In the genomic region with DNA sequence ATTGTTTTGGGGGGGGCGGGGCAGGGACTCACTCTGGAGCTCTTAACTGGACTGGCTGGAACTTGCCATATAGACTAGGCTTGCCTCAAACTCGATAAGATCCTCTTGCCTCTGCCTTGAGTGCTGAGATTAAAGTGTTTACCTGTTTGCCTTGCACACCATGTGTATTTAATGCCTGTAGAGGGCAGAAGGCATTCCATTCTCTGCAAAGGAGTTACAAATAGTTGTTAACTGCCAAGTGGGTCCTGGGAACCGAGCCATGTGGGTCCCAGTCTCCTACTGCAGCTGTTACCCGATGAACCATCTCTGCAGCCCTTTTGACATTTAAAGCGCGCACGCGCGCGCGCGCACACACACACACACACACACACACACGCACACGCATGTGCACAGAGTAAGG, we compare ENCODE assay signal across 9 mouse cellular contexts. TPM values are rescaled to one million over a fixed set of nuclear protein-coding genes. Genes with fewer than 3 reads are reported as not detected.
DNase-seq lines count a peak whose midpoint lies in the region; ATAC-seq and TF ChIP-seq lines count a peak whose summit lies in the region.
"Had no signal": no experiment of that assay in that cellular context is flagged by ENCODE, and none has a peak within 500 bp of the region (broad histone marks: within the 10 kb centered on the region; RNA-seq: fewer than 3 reads in every experiment).

No protein-coding gene starts in this region.

- H3K36me3 ChIP-seq in neural tube, embryonic 12.5 days, result peaks cover 40% of the 10 kb centered on the region
- H3K36me3 ChIP-seq in hindbrain, postnatal 0 days (ENCODE audit: insufficient read depth, low read length), result peaks cover 28% of the 10 kb centered on the region; the same call in 1 of the 2 replicates
- peaks cover 31% of the 10 kb centered on the region for H3K36me3 ChIP-seq in lung, embryonic 16.5 days (ENCODE audit: control insufficient read depth, insufficient read depth, low read length)

- WGBS in neural tube, embryonic 12.5 days, result 94% methylated on average over 14 of the region's 14 CpGs
- WGBS in hindbrain, postnatal 0 days, result 85% methylated on average over 14 of the region's 14 CpGs
- WGBS in lung, embryonic 16.5 days, result 82% methylated on average over 14 of the region's 14 CpGs

- no peak overlapping the region for H3K4me3 ChIP-seq in neural tube, embryonic 12.5 days
- H3K4me3 ChIP-seq in hindbrain, postnatal 0 days (ENCODE audit: low read length), result no peak overlapping the region
- no peak overlapping the region for H3K4me3 ChIP-seq in lung, embryonic 16.5 days (ENCODE audit: low read length)

- H3K4me2 ChIP-seq in neural tube, embryonic 12.5 days (replicated peaks), result peak overlapping the region; percentile 82
- H3K4me2 ChIP-seq in hindbrain, postnatal 0 days (ENCODE audit: low read depth, low read length), result peak overlapping the region; percentile 80
- H3K4me2 ChIP-seq in lung, embryonic 16.5 days (ENCODE audit: low read depth, low read length), result peak overlapping the region; percentile 91; the same call in 1 of the 2 replicates

- H3K9me3 ChIP-seq in neural tube, embryonic 12.5 days, result no peaks in the 10 kb centered on the region
- no peaks in the 10 kb centered on the region for H3K9me3 ChIP-seq in hindbrain, postnatal 0 days (ENCODE audit: low read length)
- H3K9me3 ChIP-seq in lung, embryonic 16.5 days (ENCODE audit: control insufficient read depth, low read length), result no peaks in the 10 kb centered on the region

- TF ChIP-seq CTCF in hindbrain, postnatal 0 days (IDR thresholded peaks at IDR 0.05; ENCODE audit: low read depth), result 0 out of 2 replicates have a peak, but pooled peaks have one; percentile 2

- peak overlapping the region; percentile 35; the same call in 1 of the 2 replicates for H3K9ac ChIP-seq in neural tube, embryonic 12.5 days
- H3K9ac ChIP-seq in hindbrain, postnatal 0 days (replicated peaks; ENCODE audit: low read length), result no peak overlapping the region
- no peak overlapping the region for H3K9ac ChIP-seq in lung, embryonic 16.5 days (ENCODE audit: low read length)

- no peak for DNase-seq in neural tube, embryonic 10.5 days (ENCODE audit: extremely low spot score, low spot score)
- no peak for DNase-seq in hindbrain, postnatal 0 days (ENCODE audit: low spot score)
- no peak for DNase-seq in testis, postnatal 14 days (ENCODE audit: low spot score)
- DNase-seq in thymus, postnatal 25 days, result no peak
- no peak for DNase-seq in MN1 (ENCODE audit: low spot score)

- no peaks in the 10 kb centered on the region for H3K27me3 ChIP-seq in neural tube, embryonic 12.5 days (replicated peaks)
- H3K27me3 ChIP-seq in hindbrain, postnatal 0 days (ENCODE audit: insufficient read depth, low read length), result no peaks in the 10 kb centered on the region
- no peaks in the 10 kb centered on the region; the same call in 1 of the 2 replicates for H3K27me3 ChIP-seq in lung, embryonic 16.5 days (ENCODE audit: control insufficient read depth, insufficient read depth, low read depth, low read length)

- no peak for ATAC-seq in neural tube, embryonic 12.5 days (ENCODE audit: low FRiP score, low read depth)
- ATAC-seq in hindbrain, postnatal 0 days, result no peak
- ATAC-seq in lung, embryonic 16.5 days (ENCODE audit: low read depth), result no peak
- ATAC-seq: Patski had no signal

- peaks cover 16% of the 10 kb centered on the region for H3K4me1 ChIP-seq in neural tube, embryonic 12.5 days
- H3K4me1 ChIP-seq in hindbrain, postnatal 0 days (ENCODE audit: insufficient read depth, low read length), result peaks cover 14% of the 10 kb centered on the region
- peaks cover 10% of the 10 kb centered on the region for H3K4me1 ChIP-seq in lung, embryonic 16.5 days (replicated peaks; ENCODE audit: control insufficient read depth, insufficient read depth, low read length)

- H3K27ac ChIP-seq in neural tube, embryonic 12.5 days, result no peak overlapping the region
- H3K27ac ChIP-seq in hindbrain, postnatal 0 days, result no peak overlapping the region
- no peak overlapping the region for H3K27ac ChIP-seq in lung, embryonic 16.5 days (ENCODE audit: low read length)

RNA-seq across cellular contexts. Expression of a gene that starts 1.4 kb away (rescaled TPM):
- 36.2 and 38.0 TPM in 2 replicates for polyA plus RNA-seq in neural tube, embryonic 12.5 days (2016; fragmentation: Nextera tagmentation; extraction: Ambion mirVana)
- 10.2 and 12.7 TPM in 2 replicates for total RNA-seq in hindbrain, postnatal 0 days (2014; rRNA removed)
- polyA plus RNA-seq in hindbrain, postnatal 0 days (2015; fragmentation: Nextera tagmentation; extraction: Ambion mirVana), result 18.1 and 19.4 TPM in 2 replicates
- 29.4 and 31.1 TPM in 2 replicates for polyA plus RNA-seq in lung, embryonic 16.5 days (2015; fragmentation: Nextera tagmentation; extraction: Ambion mirVana)

RNA-seq across cellular contexts. Expression of a gene that starts 8.8 kb away (rescaled TPM):
- 546 TPM in 2 replicates for polyA plus RNA-seq in neural tube, embryonic 12.5 days (2016; fragmentation: Nextera tagmentation; extraction: Ambion mirVana)
- 500 and 558 TPM in 2 replicates for total RNA-seq in hindbrain, postnatal 0 days (2014; rRNA removed)
- polyA plus RNA-seq in hindbrain, postnatal 0 days (2015; fragmentation: Nextera tagmentation; extraction: Ambion mirVana), result 932 and 959 TPM in 2 replicates
- 480 and 515 TPM in 2 replicates for polyA plus RNA-seq in lung, embryonic 16.5 days (2015; fragmentation: Nextera tagmentation; extraction: Ambion mirVana)

RNA-seq across cellular contexts. Expression of a gene that starts 11.4 kb away (rescaled TPM):
- polyA plus RNA-seq in neural tube, embryonic 12.5 days (2016; fragmentation: Nextera tagmentation; extraction: Ambion mirVana), result not detected in 2 replicates
- not detected in 2 replicates for total RNA-seq in hindbrain, postnatal 0 days (2014; rRNA removed)
- polyA plus RNA-seq in hindbrain, postnatal 0 days (2015; fragmentation: Nextera tagmentation; extraction: Ambion mirVana), result not detected in 2 replicates
- polyA plus RNA-seq in lung, embryonic 16.5 days (2015; fragmentation: Nextera tagmentation; extraction: Ambion mirVana), result 1.6 TPM in 1 of 2 replicates, not detected in the other
- total RNA-seq: gastrocnemius, postnatal 4 days had no signal
- polyA plus RNA-seq: Patski had no signal

RNA-seq across cellular contexts. Expression of a gene that starts 18.3 kb away (rescaled TPM):
- polyA plus RNA-seq in neural tube, embryonic 12.5 days (2016; fragmentation: Nextera tagmentation; extraction: Ambion mirVana), result 0.40 and 0.43 TPM in 2 replicates
- total RNA-seq in hindbrain, postnatal 0 days (2014; rRNA removed), result 0.36 and 0.63 TPM in 2 replicates
- 0.32 and 0.33 TPM in 2 replicates for polyA plus RNA-seq in hindbrain, postnatal 0 days (2015; fragmentation: Nextera tagmentation; extraction: Ambion mirVana)
- 0.64 and 0.84 TPM in 2 replicates for polyA plus RNA-seq in lung, embryonic 16.5 days (2015; fragmentation: Nextera tagmentation; extraction: Ambion mirVana)
